Mouse (Mus musculus) spleen, adult 2 months (tissue): ENCODE measurements around the gene Hpf1.

ENCODE experiments used
- CTCF ChIP-seq: fragments of 200-500 bp; IDR thresholded peaks from 2 replicates; pipeline ENCODE4 v1.5.1; 2011; ENCODE audit warnings: mild to moderate bottlenecking, inconsistent platforms; ENCODE audit not compliant: insufficient read depth, insufficient read length, insufficient replicate concordance; ENCODE audit errors: extremely low read depth
- POLR2A ChIP-seq: fragments of 200-500 bp; IDR thresholded peaks from 2 replicates; pipeline ENCODE4 v1.6.1; 2011; ENCODE audit warnings: low read depth, low read length, inconsistent platforms

DNA sequence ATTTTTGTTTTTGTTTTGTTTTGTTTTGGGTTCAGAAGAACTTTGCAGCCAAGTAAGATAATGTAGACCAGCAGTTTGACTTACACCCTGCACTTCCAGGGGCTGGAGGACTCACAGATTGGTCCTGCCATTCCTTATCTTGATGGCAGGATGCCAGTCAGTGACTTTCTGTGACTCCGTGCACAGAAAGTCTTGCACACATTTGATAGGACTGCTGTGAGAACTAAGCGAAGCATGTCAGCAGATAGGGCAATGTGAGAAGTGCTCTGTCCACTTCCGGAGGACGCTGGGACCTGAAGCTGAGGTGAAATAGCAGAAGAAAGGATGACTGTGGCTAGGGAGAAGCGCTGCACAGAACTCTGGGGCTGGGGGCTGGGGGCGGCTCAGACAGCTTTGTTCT is 5.7 kb downstream of the Hpf1 start:
- TF ChIP-seq CTCF (no peak), POLR2A (no peak)
